Mouse (Mus musculus) embryonic facial prominence, embryonic 11.5 days (tissue): ENCODE data around the gene Arhgap21. TPM values are rescaled to one million over a fixed set of nuclear protein-coding genes. Genes with fewer than 3 reads are reported as not detected.

Source experiments
- ATAC-seq: fragments of 200-750 bp; cut with Nextera tagmentation; replicated peaks from 2 replicates; pipeline ENCODE4 v1.8.0; 2017; ENCODE audit warnings: low read depth; ENCODE audit not compliant: insufficient number of reproducible peaks, low FRiP score, low TSS enrichment
- DNase-seq: peaks from one replicate; pipeline ENCODE4 v3.0.0-alpha.2; 2015; ENCODE audit warnings: low spot score
- H3K27ac ChIP-seq: fragments of 300-500 bp; sonication (generic); replicated peaks from 2 replicates; pipeline ENCODE4 v1.5.1; 2014; ENCODE audit warnings: mild to moderate bottlenecking, low read depth, low read length, control low read depth
- H3K27me3 ChIP-seq: fragments of 300-500 bp; sonication (generic); 2 replicates; pipeline ENCODE4 v1.6.1; 2014; ENCODE audit warnings: mild to moderate bottlenecking, low read length, moderate library complexity, mixed read lengths; ENCODE audit not compliant: control insufficient read depth, insufficient read depth
- H3K36me3 ChIP-seq: fragments of 300-500 bp; sonication (generic); replicated peaks from 2 replicates; pipeline ENCODE4 v1.6.1; 2014; ENCODE audit warnings: low read depth, mild to moderate bottlenecking, low read length, moderate library complexity, mixed read lengths; ENCODE audit not compliant: control insufficient read depth, insufficient read depth
- H3K4me1 ChIP-seq: fragments of 300-500 bp; sonication (generic); 2 replicates; pipeline ENCODE4 v1.6.1; 2014; ENCODE audit warnings: low read length, mixed read lengths; ENCODE audit not compliant: control insufficient read depth, insufficient read depth
- H3K4me2 ChIP-seq: fragments of 300-500 bp; sonication (generic); 2 replicates; pipeline ENCODE4 v1.6.1; 2014; ENCODE audit warnings: low read depth, mild to moderate bottlenecking, control low read depth, low read length, moderate library complexity
- H3K4me3 ChIP-seq: fragments of 300-500 bp; sonication (generic); 2 replicates; pipeline ENCODE4 v1.5.1; 2014; ENCODE audit warnings: low read depth, low read length, control low read depth
- H3K9ac ChIP-seq: fragments of 300-500 bp; sonication (generic); replicated peaks from 2 replicates; pipeline ENCODE4 v1.6.1; 2014; ENCODE audit warnings: mild to moderate bottlenecking, control low read depth, low read length
- H3K9me3 ChIP-seq: fragments of 300-500 bp; sonication (generic); replicated peaks from 2 replicates; pipeline ENCODE4 v1.6.1; 2016; ENCODE audit warnings: mild to moderate bottlenecking, low read length, inconsistent platforms, mixed read lengths; ENCODE audit not compliant: control insufficient read depth
- WGBS: fragments of 180-500 bp; shearing (Covaris S2); extraction: QIAGEN DNeasy Blood & Tissue Kit; methylation state at CpG from one replicate; pipeline ENCODE4 v1.1.7; 2014; 5-methylcytosine and 5-hydroxymethylcytosine counted together
- polyA plus RNA-seq: library from polyadenylated mRNA; unstranded; fragments of >200 nt; fragmentation: Nextera tagmentation; extraction: Ambion mirVana; gene quantifications from 2 replicates; pipeline ENCODE4 v1.2.1, GENCODE M21; 2014

The Arhgap21 gene
- polyA plus RNA-seq, 1 experiment from 2014 or later = 23.8 TPM

GRCm38 (mm10) chr2:20818226-20818625 is 150.5 kb downstream of the Arhgap21 start:
- DNase-seq = no peak
- 80% methylated on average over 7 of the region's 7 CpGs for WGBS

GRCm38 (mm10) chr2:20813986-20814385 is 154.7 kb downstream of the Arhgap21 start:
- Histone ChIP-seq H3K27me3 (no peaks in the 10 kb centered on the region), H3K27ac (no peak overlapping the region), H3K4me3 (no peak overlapping the region), H3K9ac (no peak overlapping the region), H3K36me3 (no peaks in the 10 kb centered on the region), H3K9me3 (no peaks in the 10 kb centered on the region), H3K4me1 (no peaks in the 10 kb centered on the region), H3K4me2 (no peak overlapping the region)
- DNase-seq = peak; percentile 30
- WGBS = 81% methylated on average over 2 of the region's 2 CpGs
- ATAC-seq = no peak

More at GRCm38 (mm10) chr2:20818226-20818625, 150.5 kb downstream of the Arhgap21 start:
- Histone ChIP-seq H3K4me1 (no peaks in the 10 kb centered on the region), H3K27ac (no peak overlapping the region), H3K4me3 (no peak overlapping the region), H3K9ac (no peak overlapping the region), H3K9me3 (no peaks in the 10 kb centered on the region), H3K36me3 (no peaks in the 10 kb centered on the region), H3K4me2 (no peak overlapping the region), H3K27me3 (no peaks in the 10 kb centered on the region)
- no peak for ATAC-seq

- H3K4me2 ChIP-seq = no peak overlapping the region
- no peak overlapping the region for H3K27ac ChIP-seq
- WGBS = 83% methylated on average over 8 of the region's 8 CpGs
- DNase-seq = no peak
- H3K36me3 ChIP-seq = no peaks in the 10 kb centered on the region
- no peaks in the 10 kb centered on the region for H3K9me3 ChIP-seq
- no peak overlapping the region for H3K4me3 ChIP-seq
- H3K27me3 ChIP-seq = no peaks in the 10 kb centered on the region
- no peak overlapping the region for H3K9ac ChIP-seq
- ATAC-seq = no peak
- no peaks in the 10 kb centered on the region for H3K4me1 ChIP-seq
Observed at GRCm38 (mm10) chr2:20811506-20811905, 157.2 kb downstream of the Arhgap21 start.

- no peaks in the 10 kb centered on the region for H3K27me3 ChIP-seq
- no peaks in the 10 kb centered on the region for H3K4me1 ChIP-seq
- no peak overlapping the region for H3K27ac ChIP-seq
- DNase-seq (no peak), ATAC-seq (no peak)
- H3K9ac ChIP-seq = no peak overlapping the region
- WGBS = 74% methylated on average over 8 of the region's 8 CpGs
- H3K4me2 ChIP-seq = no peak overlapping the region
- no peaks in the 10 kb centered on the region for H3K9me3 ChIP-seq
- H3K36me3 ChIP-seq = no peaks in the 10 kb centered on the region
- H3K4me3 ChIP-seq = no peak overlapping the region
Observed at GRCm38 (mm10) chr2:20801236-20801890, 167.3 kb downstream of the Arhgap21 start.

Other genes starting within 250 kb of the Arhgap21 start
- gene Enkur, start 236.5 kb upstream of the Arhgap21 start, polyA plus RNA-seq = 0.63 TPM in 2 replicates
- 11.3 and 11.5 TPM in 2 replicates for gene Thnsl1, start 236.8 kb upstream of the Arhgap21 start, polyA plus RNA-seq